Mouse (Mus musculus) embryonic facial prominence, embryonic 14.5 days (tissue): ENCODE measurements around the gene Dpy19l3. TPM values are rescaled to one million over a fixed set of nuclear protein-coding genes. Genes with fewer than 3 reads are reported as not detected.
A peak's percentile ranks its signal among the peaks of the same experiment; 100 is the strongest.

Experiments used
- ATAC-seq: fragments of 200-750 bp; cut with Nextera tagmentation; 2 replicates; pipeline ENCODE4 v1.8.0; 2017; ENCODE audit warnings: low read depth, moderate number of reproducible peaks, moderate TSS enrichment
- DNase-seq: peaks from one replicate; pipeline ENCODE4 v3.0.0-alpha.2; 2015; ENCODE audit warnings: low spot score
- H3K27ac ChIP-seq: fragments of 300-500 bp; sonication (generic); replicated peaks from 2 replicates; pipeline ENCODE4 v1.5.1; 2014; ENCODE audit warnings: low read depth, mild to moderate bottlenecking, low read length, moderate library complexity
- H3K27me3 ChIP-seq: fragments of 300-500 bp; sonication (generic); replicated peaks from 2 replicates; pipeline ENCODE4 v1.6.1; 2014; ENCODE audit warnings: low read length; ENCODE audit not compliant: control insufficient read depth, insufficient read depth
- H3K36me3 ChIP-seq: fragments of 300-500 bp; sonication (generic); 2 replicates; pipeline ENCODE4 v1.6.1; 2014; ENCODE audit warnings: low read length, mixed read lengths; ENCODE audit not compliant: control insufficient read depth, insufficient read depth
- H3K4me1 ChIP-seq: fragments of 300-500 bp; sonication (generic); 2 replicates; pipeline ENCODE4 v1.6.1; 2014; ENCODE audit warnings: antibody characterized with exemption, low read length; ENCODE audit not compliant: control insufficient read depth, insufficient read depth
- H3K4me2 ChIP-seq: fragments of 300-500 bp; sonication (generic); 2 replicates; pipeline ENCODE4 v1.6.1; 2014; ENCODE audit warnings: low read depth, mild to moderate bottlenecking, low read length, moderate library complexity, mixed read lengths
- H3K4me3 ChIP-seq: fragments of 300-500 bp; sonication (generic); 2 replicates; pipeline ENCODE4 v1.5.1; 2014; ENCODE audit warnings: low read depth, mild to moderate bottlenecking, low read length
- H3K9ac ChIP-seq: fragments of 300-500 bp; sonication (generic); 2 replicates; pipeline ENCODE4 v1.6.1; 2014; ENCODE audit warnings: low read depth, mild to moderate bottlenecking, low read length, moderate library complexity, mixed read lengths
- H3K9me3 ChIP-seq: fragments of 300-500 bp; sonication (generic); 2 replicates; pipeline ENCODE4 v1.6.1; 2016; ENCODE audit warnings: low read length; ENCODE audit not compliant: control insufficient read depth
- WGBS: fragments of 180-500 bp; shearing (Covaris S2); extraction: QIAGEN DNeasy Blood & Tissue Kit; methylation state at CpG from one replicate; pipeline ENCODE4 v1.1.7; 2014; 5-methylcytosine and 5-hydroxymethylcytosine counted together
- polyA plus RNA-seq: library from polyadenylated mRNA; unstranded; fragments of >200 nt; fragmentation: Nextera tagmentation; extraction: Ambion mirVana; gene quantifications from 2 replicates; pipeline ENCODE4 v1.2.1, GENCODE M21; 2014

The Dpy19l3 gene
- polyA plus RNA-seq, 1 experiment from 2014 or later: 34.9 TPM

GRCm38 (mm10) chr7:35668066-35669041 lies 85.9 kb downstream of the Dpy19l3 start:
- no peaks in the 10 kb centered on the region for H3K4me1 ChIP-seq
- H3K9ac ChIP-seq: no peak overlapping the region
- ATAC-seq: peak; percentile 45; the same call in 1 of the 2 replicates
- no peaks in the 10 kb centered on the region for H3K27me3 ChIP-seq
- no peak overlapping the region for H3K4me3 ChIP-seq
- H3K36me3 ChIP-seq: no peaks in the 10 kb centered on the region
- H3K4me2 ChIP-seq: no peak overlapping the region
- H3K9me3 ChIP-seq: no peaks in the 10 kb centered on the region
- H3K27ac ChIP-seq: no peak overlapping the region
- DNase-seq: peak; percentile 48
- whole genome bisulfite sequencing: 43% methylated on average over 18 of the region's 18 CpGs

- Histone ChIP-seq H3K9me3 (peaks cover 6% of the 10 kb centered on the region; the same call in 1 of the 2 replicates), H3K36me3 (no peaks in the 10 kb centered on the region), H3K27me3 (no peaks in the 10 kb centered on the region), H3K27ac (no peak overlapping the region), H3K4me3 (no peak overlapping the region), H3K4me2 (no peak overlapping the region), H3K4me1 (no peaks in the 10 kb centered on the region), H3K9ac (no peak overlapping the region)
- ATAC-seq (peak; percentile 33; the same call in 1 of the 2 replicates), DNase-seq (peak; percentile 34)
- 50% methylated on average over 16 of the region's 16 CpGs for WGBS
Observed at GRCm38 (mm10) chr7:35663790-35664376, 90.4 kb downstream of the Dpy19l3 start.

GRCm38 (mm10) chr7:35659173-35659572 lies 95.1 kb downstream of the Dpy19l3 start:
- no peak overlapping the region for H3K4me2 ChIP-seq
- no peaks in the 10 kb centered on the region for H3K4me1 ChIP-seq
- DNase-seq (no peak), ATAC-seq (no peak)
- H3K4me3 ChIP-seq: no peak overlapping the region
- H3K9me3 ChIP-seq: peaks cover 6% of the 10 kb centered on the region; the same call in 1 of the 2 replicates
- WGBS: 60% methylated on average over 3 of the region's 3 CpGs
- H3K36me3 ChIP-seq: no peaks in the 10 kb centered on the region
- H3K9ac ChIP-seq: no peak overlapping the region
- H3K27me3 ChIP-seq: no peaks in the 10 kb centered on the region
- no peak overlapping the region for H3K27ac ChIP-seq

- no peak for ATAC-seq
- no peaks in the 10 kb centered on the region for H3K27me3 ChIP-seq
- H3K4me1 ChIP-seq: no peaks in the 10 kb centered on the region
- H3K9me3 ChIP-seq: peaks cover 6% of the 10 kb centered on the region; the same call in 1 of the 2 replicates
- no peak overlapping the region for H3K27ac ChIP-seq
- no peak overlapping the region for H3K9ac ChIP-seq
- DNase-seq: no peak
- no peaks in the 10 kb centered on the region for H3K36me3 ChIP-seq
- no peak overlapping the region for H3K4me3 ChIP-seq
- H3K4me2 ChIP-seq: no peak overlapping the region
- 52% methylated on average over 6 of the region's 6 CpGs for WGBS
Observed at GRCm38 (mm10) chr7:35657829-35658228, 96.4 kb downstream of the Dpy19l3 start.

GRCm38 (mm10) chr7:35651583-35652270 lies 102.5 kb downstream of the Dpy19l3 start:
- Histone ChIP-seq H3K4me1 (no peaks in the 10 kb centered on the region), H3K36me3 (no peaks in the 10 kb centered on the region), H3K4me3 (no peak overlapping the region), H3K9me3 (no peaks in the 10 kb centered on the region), H3K27me3 (no peaks in the 10 kb centered on the region), H3K9ac (no peak overlapping the region), H3K27ac (no peak overlapping the region), H3K4me2 (no peak overlapping the region)
- DNase-seq (no peak), ATAC-seq (no peak)
- 76% methylated on average over 10 of the region's 10 CpGs for WGBS

GRCm38 (mm10) chr7:35650716-35651410 lies 103.4 kb downstream of the Dpy19l3 start:
- no peaks in the 10 kb centered on the region for H3K4me1 ChIP-seq
- WGBS: 72% methylated on average over 11 of the region's 11 CpGs
- H3K9ac ChIP-seq: no peak overlapping the region
- H3K27me3 ChIP-seq: no peaks in the 10 kb centered on the region
- no peak for ATAC-seq
- no peak overlapping the region for H3K4me3 ChIP-seq
- no peaks in the 10 kb centered on the region for H3K36me3 ChIP-seq
- H3K4me2 ChIP-seq: no peak overlapping the region
- no peak overlapping the region for H3K27ac ChIP-seq
- DNase-seq: no peak
- no peaks in the 10 kb centered on the region for H3K9me3 ChIP-seq

GRCm38 (mm10) chr7:35649071-35649470 lies 105.2 kb downstream of the Dpy19l3 start:
- Histone ChIP-seq H3K36me3 (peaks cover 16% of the 10 kb centered on the region), H3K9me3 (no peaks in the 10 kb centered on the region), H3K4me3 (no peak overlapping the region), H3K4me1 (no peaks in the 10 kb centered on the region), H3K27ac (no peak overlapping the region), H3K4me2 (no peak overlapping the region), H3K27me3 (no peaks in the 10 kb centered on the region), H3K9ac (no peak overlapping the region)
- WGBS: 47% methylated on average over 3 of the region's 3 CpGs
- ATAC-seq (no peak), DNase-seq (no peak)
